Mouse (Mus musculus): Measurements from ENCODE around the gene Jph3.

Jph3 gene

GRCm38 (mm10) chr8:121730170-121730569 is 747 bp downstream of the Jph3 start:
- DNase-seq (ENCODE audit: low read depth, low spot score) = no peak

GRCm38 (mm10) chr8:121730646-121731045 is 1.2 kb downstream of the Jph3 start:
- DNase-seq (ENCODE audit: low read depth, low spot score) = no peak

GRCm38 (mm10) chr8:121731060-121731459 is 1.6 kb downstream of the Jph3 start:
- DNase-seq (ENCODE audit: low read depth, low spot score) = no peak

- DNase-seq (ENCODE audit: low read depth, low spot score) = no peak
These were observed 2.3 kb downstream of the Jph3 start for GRCm38 (mm10) chr8:121731471-121732333.

GRCm38 (mm10) chr8:121732334-121732665 is 2.9 kb downstream of the Jph3 start:
- DNase-seq (ENCODE audit: low read depth, low spot score) = no peak

GRCm38 (mm10) chr8:121734262-121734661 is 4.8 kb downstream of the Jph3 start:
- no peak for DNase-seq (ENCODE audit: low read depth, low spot score)

GRCm38 (mm10) chr8:121736236-121736635 is 6.8 kb downstream of the Jph3 start:
- peak; percentile 66 for DNase-seq (ENCODE audit: low read depth, low spot score)

GRCm38 (mm10) chr8:121740721-121741120 is 11.3 kb downstream of the Jph3 start:
- DNase-seq (ENCODE audit: low read depth, low spot score) = no peak

- no peak for DNase-seq (ENCODE audit: low read depth, low spot score)
These were observed 20.1 kb downstream of the Jph3 start for GRCm38 (mm10) chr8:121749501-121749900.

- no peak for DNase-seq (ENCODE audit: low read depth, low spot score)
These were observed 21.1 kb downstream of the Jph3 start for GRCm38 (mm10) chr8:121750512-121750911.

GRCm38 (mm10) chr8:121751407-121751806 is 22.0 kb downstream of the Jph3 start:
- DNase-seq (ENCODE audit: low read depth, low spot score) = peak; percentile 77

- DNase-seq (ENCODE audit: low read depth, low spot score) = no peak
These were observed 29.0 kb downstream of the Jph3 start for GRCm38 (mm10) chr8:121758470-121758869.

GRCm38 (mm10) chr8:121760484-121760883 is 31.1 kb downstream of the Jph3 start:
- no peak for DNase-seq (ENCODE audit: low read depth, low spot score)

- peak; percentile 38 for DNase-seq (ENCODE audit: low read depth, low spot score)
These were observed 32.1 kb downstream of the Jph3 start for GRCm38 (mm10) chr8:121761480-121761879.

GRCm38 (mm10) chr8:121762999-121763699 is 33.7 kb downstream of the Jph3 start:
- no peak for DNase-seq (ENCODE audit: low read depth, low spot score)

GRCm38 (mm10) chr8:121763700-121764013 is 34.2 kb downstream of the Jph3 start:
- DNase-seq (ENCODE audit: low read depth, low spot score) = no peak

- DNase-seq (ENCODE audit: low read depth, low spot score) = no peak
These were observed 36.2 kb downstream of the Jph3 start for GRCm38 (mm10) chr8:121765594-121766138.

- DNase-seq (ENCODE audit: low read depth, low spot score) = no peak
These were observed 39.7 kb downstream of the Jph3 start for GRCm38 (mm10) chr8:121769095-121769494.

- no peak for DNase-seq (ENCODE audit: low read depth, low spot score)
These were observed 40.2 kb downstream of the Jph3 start for GRCm38 (mm10) chr8:121769621-121770020.

GRCm38 (mm10) chr8:121770845-121771752 is 41.7 kb downstream of the Jph3 start:
- no peak for DNase-seq (ENCODE audit: low read depth, low spot score)

- DNase-seq (ENCODE audit: low read depth, low spot score) = no peak
These were observed 44.5 kb downstream of the Jph3 start for GRCm38 (mm10) chr8:121773876-121774275.

- DNase-seq (ENCODE audit: low read depth, low spot score) = no peak
These were observed 53.1 kb downstream of the Jph3 start for GRCm38 (mm10) chr8:121782493-121782892.

Data from 3T3-L1 (cell line).